Mouse (Mus musculus): Measurements from ENCODE around the gene Lipm. TPM values are rescaled to one million over a fixed set of nuclear protein-coding genes. Genes with fewer than 3 reads are reported as not detected.

Lipm gene
- polyA plus RNA-seq, 1 experiment: 0.10 TPM

DNA sequence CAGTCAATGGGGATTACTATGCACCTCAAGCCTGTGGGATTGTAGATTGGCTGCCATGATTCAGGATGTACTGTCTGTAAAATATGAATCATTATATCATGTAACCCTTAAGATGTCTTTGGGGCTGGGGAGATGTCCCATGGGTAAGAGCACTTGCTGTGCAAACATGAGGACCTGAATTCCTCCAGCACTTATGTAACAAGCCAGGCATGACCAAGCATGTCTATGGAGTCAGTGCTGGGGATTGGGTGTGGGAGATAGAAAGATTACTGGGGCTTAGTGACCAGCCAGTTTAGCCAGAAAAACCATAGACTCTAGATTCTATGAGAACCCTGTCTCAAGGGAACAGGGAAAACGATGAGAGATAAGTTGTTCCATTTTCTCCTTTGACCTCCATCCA is 18.4 kb downstream of the Lipm start:
- TF ChIP-seq POLR2A (IDR thresholded peaks at IDR 0.05; ENCODE audit: borderline replicate concordance, extremely low read depth, insufficient read depth, insufficient read length, poor library complexity, severe bottlenecking): no peak
- no peak for TF ChIP-seq CTCF (IDR thresholded peaks at IDR 0.05; ENCODE audit: borderline replicate concordance, extremely low read depth, insufficient read depth, insufficient read length)
- no peak for DNase-seq (ENCODE audit: low read depth)

DNA sequence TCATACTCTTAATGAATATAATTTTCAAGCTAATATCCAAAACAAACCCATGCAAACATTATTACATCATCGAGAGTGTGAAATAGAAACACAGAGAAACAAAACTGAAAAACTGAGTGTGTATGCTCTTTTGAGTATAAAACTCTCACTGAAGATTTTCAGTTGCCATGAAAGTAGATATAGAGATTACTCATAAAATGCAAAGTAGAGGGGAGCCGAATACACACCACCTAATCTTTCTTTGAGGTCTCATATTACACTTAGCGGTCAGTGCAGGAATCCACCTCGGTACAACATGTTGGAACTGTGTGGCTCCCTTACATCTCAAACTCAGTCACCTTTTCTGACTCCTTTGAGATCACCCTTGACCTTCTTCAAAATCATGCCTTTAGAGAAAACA is 18.9 kb downstream of the Lipm start:
- TF ChIP-seq CTCF (IDR thresholded peaks at IDR 0.05; ENCODE audit: borderline replicate concordance, extremely low read depth, insufficient read depth, insufficient read length): no peak
- no peak for TF ChIP-seq POLR2A (IDR thresholded peaks at IDR 0.05; ENCODE audit: borderline replicate concordance, extremely low read depth, insufficient read depth, insufficient read length, poor library complexity, severe bottlenecking)
- DNase-seq (ENCODE audit: low read depth): no peak

DNA sequence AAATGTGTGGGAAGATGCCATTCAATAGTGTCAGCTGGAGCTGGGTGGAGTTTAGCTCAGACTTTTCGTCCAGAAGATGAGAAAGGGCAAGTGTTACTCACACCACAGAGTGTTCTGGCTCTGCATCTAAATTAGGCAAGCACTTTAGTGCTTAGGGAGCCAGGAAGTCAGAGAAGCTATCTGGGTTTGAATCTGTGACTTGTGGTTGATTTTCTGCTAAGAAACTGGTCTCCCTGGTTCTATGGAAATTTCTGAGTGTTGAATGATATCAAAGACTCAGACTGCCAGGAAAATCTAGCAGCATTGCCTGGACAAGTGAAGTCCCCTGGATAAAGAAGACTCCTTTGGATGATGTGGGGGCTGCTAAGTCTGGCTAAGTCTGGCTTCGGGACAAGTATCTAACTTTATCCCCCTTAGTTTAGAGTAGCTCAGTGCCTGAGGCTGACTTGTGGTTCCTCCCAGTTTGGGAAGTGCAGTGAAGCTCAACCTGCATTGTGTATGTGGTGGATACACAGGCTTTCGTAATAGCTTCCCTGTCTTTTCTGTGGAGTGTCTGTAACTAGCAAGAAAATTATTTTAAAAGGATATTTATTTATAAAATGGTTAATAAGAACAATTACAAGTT is 19.5 kb downstream of the Lipm start:
- DNase-seq (ENCODE audit: low read depth): no peak
- TF ChIP-seq CTCF (IDR thresholded peaks at IDR 0.05; ENCODE audit: borderline replicate concordance, extremely low read depth, insufficient read depth, insufficient read length) (no peak), POLR2A (IDR thresholded peaks at IDR 0.05; ENCODE audit: borderline replicate concordance, extremely low read depth, insufficient read depth, insufficient read length, poor library complexity, severe bottlenecking) (no peak)

DNA sequence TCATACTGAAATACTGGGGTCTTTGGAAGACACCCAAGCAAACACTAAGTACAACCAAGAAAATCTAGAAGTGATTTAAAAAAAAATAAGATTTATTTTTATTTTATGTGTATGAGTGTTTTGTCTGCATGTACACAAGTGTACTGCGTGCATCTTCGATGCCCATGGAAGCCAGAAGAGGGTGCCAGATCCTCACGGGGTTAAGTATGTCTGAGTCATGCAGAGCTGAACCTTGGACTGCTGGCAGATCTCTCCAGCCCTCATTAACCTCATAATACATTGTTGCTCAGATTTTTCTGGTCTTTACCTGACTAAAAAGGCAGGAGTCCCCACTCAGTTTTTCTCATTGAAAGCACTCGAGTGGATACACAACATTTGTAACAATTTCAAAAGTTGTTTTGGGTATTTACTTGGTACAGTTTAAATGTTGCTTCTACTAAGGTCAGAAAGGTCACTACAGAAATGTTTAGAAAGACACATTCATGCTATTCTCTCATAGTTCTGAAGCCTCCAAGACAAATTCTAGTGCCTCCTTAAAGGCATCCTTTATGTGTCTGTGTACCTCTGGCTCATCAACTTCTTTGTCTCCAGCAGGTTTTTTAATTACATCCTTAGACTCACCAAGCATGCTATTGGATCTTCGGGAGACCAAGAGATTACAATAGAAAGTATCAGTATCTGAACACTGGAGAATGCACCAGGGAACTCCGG is 38.1 kb downstream of the Lipm start:
- TF ChIP-seq CTCF (IDR thresholded peaks at IDR 0.05; ENCODE audit: borderline replicate concordance, extremely low read depth, insufficient read depth, insufficient read length) (no peak), POLR2A (IDR thresholded peaks at IDR 0.05; ENCODE audit: borderline replicate concordance, extremely low read depth, insufficient read depth, insufficient read length, poor library complexity, severe bottlenecking) (no peak)
- DNase-seq (ENCODE audit: low read depth): no peak

DNA sequence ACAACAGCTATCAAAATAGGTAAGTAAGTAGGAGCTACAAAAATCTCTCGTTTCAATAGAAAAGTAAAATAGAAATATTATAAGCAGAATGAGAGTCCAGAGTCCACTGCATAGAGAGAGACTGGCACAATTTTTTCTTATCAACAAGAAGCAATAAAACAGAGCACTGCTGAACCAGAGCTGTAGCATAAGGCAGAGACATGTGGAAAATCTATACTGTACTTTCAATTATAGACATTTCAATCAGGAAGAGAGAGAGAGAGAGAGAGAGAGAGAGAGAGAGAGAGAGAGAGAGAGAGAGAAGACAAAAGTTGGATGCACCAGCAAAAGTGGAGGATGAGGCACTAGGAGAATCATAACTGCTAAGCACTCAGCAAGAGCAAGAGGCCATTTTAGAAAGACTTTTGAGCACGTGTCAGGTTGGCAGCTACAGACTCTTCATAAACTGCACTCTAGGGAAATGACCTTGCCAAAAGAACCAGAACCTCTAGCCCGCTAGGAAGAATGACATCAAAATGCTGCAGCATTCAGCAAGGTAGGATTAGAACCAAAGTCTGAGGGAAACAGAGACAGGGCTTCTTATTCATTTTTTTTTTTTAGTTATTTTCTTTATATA is 38.8 kb downstream of the Lipm start:
- TF ChIP-seq CTCF (IDR thresholded peaks at IDR 0.05; ENCODE audit: borderline replicate concordance, extremely low read depth, insufficient read depth, insufficient read length) (no peak), POLR2A (IDR thresholded peaks at IDR 0.05; ENCODE audit: borderline replicate concordance, extremely low read depth, insufficient read depth, insufficient read length, poor library complexity, severe bottlenecking) (no peak)
- no peak for DNase-seq (ENCODE audit: low read depth)

DNA sequence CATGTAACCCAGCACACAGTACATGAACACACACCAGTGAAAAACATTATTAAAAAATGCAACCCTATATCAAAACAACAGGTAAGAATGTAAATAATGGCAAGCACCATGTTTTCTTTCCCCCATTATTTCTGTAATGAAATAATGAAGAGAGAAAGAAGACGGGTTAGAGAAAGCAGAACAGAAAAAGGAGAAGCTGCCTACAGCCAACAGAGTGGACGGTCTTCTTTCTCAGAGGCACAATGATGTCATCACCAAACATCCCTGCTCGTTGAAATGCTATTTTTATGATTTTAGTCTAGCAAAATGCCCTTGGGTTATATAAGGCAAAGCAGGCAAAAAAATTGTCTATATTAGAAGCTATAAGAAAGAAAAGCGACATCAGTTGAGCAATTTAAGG is 47.7 kb downstream of the Lipm start:
- TF ChIP-seq CTCF (IDR thresholded peaks at IDR 0.05; ENCODE audit: borderline replicate concordance, extremely low read depth, insufficient read depth, insufficient read length): no peak
- DNase-seq (ENCODE audit: low read depth): no peak

DNA sequence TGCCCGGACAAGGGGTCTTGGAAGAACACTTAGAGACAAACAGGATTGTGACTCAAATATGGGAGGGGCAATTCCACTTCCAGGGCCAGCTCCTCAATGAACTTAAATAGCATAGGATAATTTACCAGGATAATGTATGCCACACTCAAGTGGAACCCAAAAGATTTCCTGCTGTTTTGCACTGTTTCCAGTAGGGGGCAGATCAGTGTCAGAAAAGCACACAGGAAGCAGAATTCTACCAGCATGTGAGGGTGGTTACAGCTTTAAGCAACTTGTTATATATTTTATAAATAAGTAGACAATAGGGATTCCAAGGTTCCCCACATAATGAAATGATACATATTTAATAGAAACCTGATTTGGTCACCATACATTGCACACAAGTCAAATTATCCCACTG is 51.2 kb downstream of the Lipm start:
- TF ChIP-seq POLR2A (IDR thresholded peaks at IDR 0.05; ENCODE audit: borderline replicate concordance, extremely low read depth, insufficient read depth, insufficient read length, poor library complexity, severe bottlenecking) (no peak), CTCF (IDR thresholded peaks at IDR 0.05; ENCODE audit: borderline replicate concordance, extremely low read depth, insufficient read depth, insufficient read length) (peak; percentile 37; the same call in 1 of the 2 replicates)
- peak; percentile 28 for DNase-seq (ENCODE audit: low read depth)

DNA sequence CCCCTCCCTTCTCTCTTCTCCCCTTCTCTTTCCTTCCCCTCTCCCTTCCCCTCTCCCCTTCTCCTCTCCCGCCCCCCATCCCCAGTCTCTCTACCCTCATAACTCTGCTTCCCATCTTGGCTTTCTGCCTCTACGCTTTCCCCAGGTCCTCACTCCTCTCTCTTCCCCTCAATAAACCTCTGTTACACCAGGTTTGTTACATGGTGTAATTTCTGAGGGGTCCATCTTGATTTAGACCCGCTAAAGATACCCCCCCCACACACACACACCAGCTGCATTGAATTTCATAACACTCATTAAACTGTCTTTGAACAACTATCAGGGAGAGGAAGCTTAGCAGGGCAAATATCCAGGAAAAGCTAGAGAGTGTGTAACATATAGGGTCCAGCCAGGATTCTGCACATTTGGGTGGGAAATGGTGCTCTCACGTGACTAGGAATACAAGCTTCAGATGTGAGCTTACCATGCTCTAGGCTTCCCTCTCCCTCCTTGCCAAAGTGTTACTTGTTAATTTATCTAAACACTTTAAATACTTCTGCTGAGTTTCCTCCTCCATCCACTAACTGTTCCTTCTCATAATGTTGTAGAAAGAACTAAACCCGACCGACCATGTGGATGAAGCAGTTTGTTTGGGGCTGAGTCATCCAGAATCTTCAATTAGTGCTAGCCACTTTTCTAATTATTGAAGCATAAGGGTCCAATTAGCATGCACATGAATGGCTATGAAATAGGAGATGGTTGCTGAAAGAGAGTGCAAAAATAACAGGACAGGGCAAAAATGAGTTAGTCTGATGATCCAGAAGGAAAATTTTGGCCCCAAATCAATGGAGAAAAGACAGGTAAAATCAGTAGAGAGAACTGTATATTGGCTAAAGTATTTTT is 52.8 kb downstream of the Lipm start:
- no peak for TF ChIP-seq CTCF (IDR thresholded peaks at IDR 0.05; ENCODE audit: borderline replicate concordance, extremely low read depth, insufficient read depth, insufficient read length)
- no peak for TF ChIP-seq POLR2A (IDR thresholded peaks at IDR 0.05; ENCODE audit: borderline replicate concordance, extremely low read depth, insufficient read depth, insufficient read length, poor library complexity, severe bottlenecking)
- peak; percentile 54 for DNase-seq (ENCODE audit: low read depth)

DNA sequence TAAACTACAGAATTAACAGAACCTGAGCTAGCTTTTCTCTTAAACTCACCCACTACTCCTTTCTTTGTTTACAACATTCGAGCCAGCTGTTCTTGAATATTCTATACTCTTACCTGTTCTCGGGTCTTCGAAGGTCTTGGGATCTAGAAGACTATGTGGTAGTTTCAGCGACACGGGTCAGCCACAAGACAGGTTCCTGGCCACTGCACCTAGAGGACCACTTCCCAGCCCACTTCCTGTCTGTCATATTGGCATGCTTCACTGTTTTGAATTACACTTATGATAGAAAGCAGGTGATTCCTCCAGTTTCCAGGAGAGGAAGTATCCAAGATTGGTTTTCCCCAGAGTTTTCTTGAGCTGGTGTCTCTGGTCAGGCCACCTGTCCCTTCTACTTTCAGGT is 62.0 kb downstream of the Lipm start:
- TF ChIP-seq POLR2A (IDR thresholded peaks at IDR 0.05; ENCODE audit: borderline replicate concordance, extremely low read depth, insufficient read depth, insufficient read length, poor library complexity, severe bottlenecking) (no peak), CTCF (IDR thresholded peaks at IDR 0.05; ENCODE audit: borderline replicate concordance, extremely low read depth, insufficient read depth, insufficient read length) (no peak)
- DNase-seq (ENCODE audit: low read depth): no peak

DNA sequence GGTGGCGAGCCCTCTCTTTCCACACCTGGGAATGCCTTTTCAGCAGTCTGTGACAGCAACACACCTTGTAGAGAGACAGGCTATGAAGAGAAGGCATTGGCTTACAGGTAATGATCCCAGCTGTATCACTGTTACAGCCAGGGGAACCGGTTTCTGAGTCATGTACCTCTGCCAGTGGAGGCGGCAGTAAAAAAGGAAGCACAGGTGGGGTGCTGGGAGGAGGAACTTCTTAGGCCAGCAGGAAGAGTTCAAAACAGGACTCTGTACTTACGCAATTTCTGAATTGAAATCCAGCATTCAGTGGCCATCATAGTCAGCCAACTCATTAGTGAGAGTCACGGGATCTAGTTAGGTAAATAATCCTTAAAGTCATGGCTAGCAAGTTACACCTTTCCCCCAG is 65.2 kb downstream of the Lipm start, which contains the start of gene Ankrd22:
Gene Ankrd22 (minus strand): TSS at position 163 of the 400 bp plus-strand sequence.
- DNase-seq (ENCODE audit: low read depth): no peak
- TF ChIP-seq POLR2A (IDR thresholded peaks at IDR 0.05; ENCODE audit: borderline replicate concordance, extremely low read depth, insufficient read depth, insufficient read length, poor library complexity, severe bottlenecking) (no peak), CTCF (IDR thresholded peaks at IDR 0.05; ENCODE audit: borderline replicate concordance, extremely low read depth, insufficient read depth, insufficient read length) (no peak)

DNA sequence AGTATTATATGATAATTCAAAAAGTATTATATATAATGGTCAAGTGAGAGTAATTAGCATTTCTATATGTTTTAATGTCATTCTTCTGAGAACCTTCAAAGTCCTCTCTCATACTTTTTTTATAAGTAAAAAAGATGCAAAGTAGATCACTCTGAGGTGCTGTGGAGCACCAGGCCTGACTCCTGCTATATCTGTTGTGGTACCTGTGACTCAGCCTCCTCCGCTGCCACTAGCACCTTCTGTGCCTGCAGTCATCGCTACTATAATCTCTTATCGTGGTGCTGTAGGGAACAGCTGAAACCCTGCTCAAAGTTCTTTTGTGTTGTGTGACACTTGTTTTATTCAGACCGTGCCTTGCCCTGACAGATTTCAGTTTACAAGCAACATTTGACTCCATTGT is 65.7 kb downstream of the Lipm start:
- no peak for DNase-seq (ENCODE audit: low read depth)
- TF ChIP-seq CTCF (IDR thresholded peaks at IDR 0.05; ENCODE audit: borderline replicate concordance, extremely low read depth, insufficient read depth, insufficient read length) (no peak), POLR2A (IDR thresholded peaks at IDR 0.05; ENCODE audit: borderline replicate concordance, extremely low read depth, insufficient read depth, insufficient read length, poor library complexity, severe bottlenecking) (no peak)
